25 mouse cellular contexts compared by ENCODE assay signal in genomic region chr2:151927103-151927502, GRCm38 (mm10). TPM values are rescaled to one million over a fixed set of nuclear protein-coding genes. Genes with fewer than 3 reads are reported as not detected.
DNase-seq lines count a peak whose midpoint lies in the region; ATAC-seq lines count a peak whose summit lies in the region.
"Had no signal": no experiment of that assay in that cellular context is flagged by ENCODE, and none has a peak within 500 bp of the region (broad histone marks: within the 10 kb centered on the region; RNA-seq: fewer than 3 reads in every experiment).

No protein-coding gene starts in this region.

- ATAC-seq in intestine, embryonic 16.5 days, result peak; percentile 65
- no peak for ATAC-seq in intestine, embryonic 15.5 days
- peak; percentile 30; the same call in 1 of the 2 replicates for ATAC-seq in liver, embryonic 12.5 days
- ATAC-seq in liver, embryonic 11.5 days (replicated peaks; ENCODE audit: low FRiP score), result no peak
- ATAC-seq in liver, embryonic 13.5 days (ENCODE audit: low read depth), result 0 out of 2 replicates have a peak, but pooled peaks have one; percentile 40
- peak; percentile 66 for ATAC-seq in liver, embryonic 16.5 days (ENCODE audit: low read depth)
- ATAC-seq: activated CD4-positive, CD25-positive, alpha-beta regulatory T cell, adult 4 months; CD4-positive, CD25-positive, alpha-beta regulatory T cell, adult 4 months; forebrain, embryonic 13.5 days; Patski had no signal

- 81% methylated on average over 11 of the region's 11 CpGs for WGBS in intestine, embryonic 16.5 days
- 78% methylated on average over 11 of the region's 11 CpGs for WGBS in intestine, embryonic 15.5 days
- WGBS in liver, embryonic 12.5 days (ENCODE audit: insufficient replicate concordance), result 71% methylated on average over 11 of the region's 11 CpGs
- 79% methylated on average over 11 of the region's 11 CpGs for WGBS in liver, embryonic 11.5 days
- WGBS in liver, embryonic 13.5 days (ENCODE audit: insufficient replicate concordance), result 70% methylated on average over 11 of the region's 11 CpGs
- 70% methylated on average over 11 of the region's 11 CpGs for WGBS in liver, embryonic 16.5 days (ENCODE audit: insufficient replicate concordance)

- no peaks in the 10 kb centered on the region for H3K27me3 ChIP-seq in intestine, embryonic 16.5 days (replicated peaks; ENCODE audit: control insufficient read depth, insufficient read depth, low read length)
- H3K27me3 ChIP-seq in intestine, embryonic 15.5 days (replicated peaks), result 0 out of 2 replicates have a peak, but pooled peaks cover 3% of the 10 kb centered on the region
- no peaks in the 10 kb centered on the region for H3K27me3 ChIP-seq in liver, embryonic 12.5 days (replicated peaks)
- H3K27me3 ChIP-seq in liver, embryonic 11.5 days (replicated peaks; ENCODE audit: control insufficient read depth, insufficient read depth, low read length), result no peaks in the 10 kb centered on the region
- no peaks in the 10 kb centered on the region for H3K27me3 ChIP-seq in liver, embryonic 13.5 days
- H3K27me3 ChIP-seq in liver, embryonic 16.5 days (ENCODE audit: control insufficient read depth, insufficient read depth, low read depth, low read length), result no peaks in the 10 kb centered on the region
- H3K27me3 ChIP-seq: embryonic facial prominence, embryonic 12.5 days; forebrain, embryonic 13.5 days; Patski had no signal

- no peak overlapping the region for H3K4me3 ChIP-seq in intestine, embryonic 16.5 days (ENCODE audit: low read length)
- no peak overlapping the region for H3K4me3 ChIP-seq in intestine, embryonic 15.5 days (replicated peaks)
- H3K4me3 ChIP-seq in liver, embryonic 12.5 days, result no peak overlapping the region
- no peak overlapping the region for H3K4me3 ChIP-seq in liver, embryonic 11.5 days (ENCODE audit: low read depth, low read length)
- no peak overlapping the region for H3K4me3 ChIP-seq in liver, embryonic 13.5 days (replicated peaks)
- no peak overlapping the region for H3K4me3 ChIP-seq in liver, embryonic 16.5 days (ENCODE audit: low read depth, low read length)
- H3K4me3 ChIP-seq: embryonic facial prominence, embryonic 10.5 days; embryonic facial prominence, embryonic 12.5 days; forebrain, embryonic 13.5 days had no signal

- no peak overlapping the region for H3K9ac ChIP-seq in intestine, embryonic 16.5 days (ENCODE audit: low read depth, low read length)
- no peak overlapping the region for H3K9ac ChIP-seq in intestine, embryonic 15.5 days
- no peak overlapping the region for H3K9ac ChIP-seq in liver, embryonic 12.5 days
- no peak overlapping the region for H3K9ac ChIP-seq in liver, embryonic 11.5 days (ENCODE audit: low read depth, low read length)
- H3K9ac ChIP-seq in liver, embryonic 13.5 days, result no peak overlapping the region
- H3K9ac ChIP-seq in liver, embryonic 16.5 days (ENCODE audit: low read depth, low read length), result no peak overlapping the region
- H3K9ac ChIP-seq: embryonic facial prominence, embryonic 12.5 days; forebrain, embryonic 13.5 days had no signal

- DNase-seq in liver, embryonic 11.5 days (ENCODE audit: low spot score), result no peak
- no peak for DNase-seq in liver, embryonic 13.5 days
- DNase-seq in spleen, postnatal 14 days (ENCODE audit: low spot score in 2 of 2), result no peak
- no peak for DNase-seq in frontal cortex, postnatal 25 days (ENCODE audit: low spot score in 2 of 2)
- DNase-seq: adrenal gland, adult 8-10 months; adrenal gland, postnatal 14 days; adrenal gland, postnatal 36 days; B cell, adult 2 months; cerebellum, adult 11-12 months; cerebellum, adult 2 months; cerebellum, adult 9-10 months; cerebellum, postnatal 10 days; cerebellum, postnatal 25 days had no signal

- no peaks in the 10 kb centered on the region for H3K9me3 ChIP-seq in intestine, embryonic 16.5 days (ENCODE audit: control insufficient read depth, low read length)
- no peaks in the 10 kb centered on the region for H3K9me3 ChIP-seq in intestine, embryonic 15.5 days
- no peaks in the 10 kb centered on the region for H3K9me3 ChIP-seq in liver, embryonic 12.5 days (replicated peaks)
- H3K9me3 ChIP-seq in liver, embryonic 11.5 days (ENCODE audit: control insufficient read depth, low read length), result no peaks in the 10 kb centered on the region
- no peaks in the 10 kb centered on the region for H3K9me3 ChIP-seq in liver, embryonic 13.5 days (replicated peaks)
- no peaks in the 10 kb centered on the region for H3K9me3 ChIP-seq in liver, embryonic 16.5 days (replicated peaks; ENCODE audit: control insufficient read depth, low read length)
- H3K9me3 ChIP-seq: embryonic facial prominence, embryonic 10.5 days; embryonic facial prominence, embryonic 12.5 days; forebrain, embryonic 13.5 days; G1E had no signal

- no peaks in the 10 kb centered on the region for H3K36me3 ChIP-seq in intestine, embryonic 16.5 days (ENCODE audit: control insufficient read depth, insufficient read depth, low read length)
- no peaks in the 10 kb centered on the region for H3K36me3 ChIP-seq in intestine, embryonic 15.5 days
- H3K36me3 ChIP-seq in liver, embryonic 12.5 days, result no peaks in the 10 kb centered on the region
- no peaks in the 10 kb centered on the region for H3K36me3 ChIP-seq in liver, embryonic 11.5 days (ENCODE audit: control insufficient read depth, insufficient read depth, low read length)
- H3K36me3 ChIP-seq in liver, embryonic 13.5 days, result no peaks in the 10 kb centered on the region
- H3K36me3 ChIP-seq in liver, embryonic 16.5 days (ENCODE audit: control insufficient read depth, insufficient read depth), result no peaks in the 10 kb centered on the region
- H3K36me3 ChIP-seq: embryonic facial prominence, embryonic 10.5 days; embryonic facial prominence, embryonic 12.5 days; G1E had no signal

- H3K27ac ChIP-seq in intestine, embryonic 16.5 days (ENCODE audit: low read length), result no peak overlapping the region
- no peak overlapping the region for H3K27ac ChIP-seq in intestine, embryonic 15.5 days
- H3K27ac ChIP-seq in liver, embryonic 12.5 days, result no peak overlapping the region
- H3K27ac ChIP-seq in liver, embryonic 11.5 days (ENCODE audit: low read depth, low read length), result no peak overlapping the region
- H3K27ac ChIP-seq in liver, embryonic 13.5 days, result no peak overlapping the region
- H3K27ac ChIP-seq in liver, embryonic 16.5 days (ENCODE audit: low read length), result no peak overlapping the region
- H3K27ac ChIP-seq: embryonic facial prominence, embryonic 10.5 days; embryonic facial prominence, embryonic 12.5 days; forebrain, embryonic 13.5 days had no signal

- no peaks in the 10 kb centered on the region for H3K4me1 ChIP-seq in intestine, embryonic 16.5 days (ENCODE audit: control insufficient read depth, insufficient read depth, low read length)
- no peaks in the 10 kb centered on the region for H3K4me1 ChIP-seq in intestine, embryonic 15.5 days (replicated peaks)
- no peaks in the 10 kb centered on the region for H3K4me1 ChIP-seq in liver, embryonic 12.5 days
- no peaks in the 10 kb centered on the region for H3K4me1 ChIP-seq in liver, embryonic 11.5 days (replicated peaks; ENCODE audit: control insufficient read depth, insufficient read depth, low read length)
- peaks cover 6% of the 10 kb centered on the region; the same call in 1 of the 2 replicates for H3K4me1 ChIP-seq in liver, embryonic 13.5 days (replicated peaks)
- H3K4me1 ChIP-seq in liver, embryonic 16.5 days (ENCODE audit: control insufficient read depth, low read depth, low read length), result peaks cover 3% of the 10 kb centered on the region; the same call in 1 of the 2 replicates
- H3K4me1 ChIP-seq: embryonic facial prominence, embryonic 12.5 days; forebrain, embryonic 13.5 days had no signal

- H3K4me2 ChIP-seq in intestine, embryonic 16.5 days (ENCODE audit: low read depth, low read length), result no peak overlapping the region
- H3K4me2 ChIP-seq in intestine, embryonic 15.5 days (replicated peaks), result no peak overlapping the region
- H3K4me2 ChIP-seq in liver, embryonic 12.5 days, result no peak overlapping the region
- H3K4me2 ChIP-seq in liver, embryonic 11.5 days, result no peak overlapping the region
- no peak overlapping the region for H3K4me2 ChIP-seq in liver, embryonic 13.5 days
- no peak overlapping the region for H3K4me2 ChIP-seq in liver, embryonic 16.5 days (ENCODE audit: low read depth, low read length)
- H3K4me2 ChIP-seq: embryonic facial prominence, embryonic 12.5 days; forebrain, embryonic 13.5 days had no signal

RNA-seq across cellular contexts. Expression of gene Angpt4, which starts 16.1 kb away (rescaled TPM):
- polyA plus RNA-seq in intestine, embryonic 16.5 days (2015; fragmentation: Nextera tagmentation; extraction: Ambion mirVana), result 0.89 and 1.0 TPM in 2 replicates
- 0.63 and 1.1 TPM in 2 replicates for polyA plus RNA-seq in intestine, embryonic 15.5 days (2015; fragmentation: Nextera tagmentation; extraction: Ambion mirVana)
- polyA plus RNA-seq in liver, embryonic 12.5 days (2016; fragmentation: Nextera tagmentation; extraction: Ambion mirVana), result 0.05 and 0.08 TPM in 2 replicates
- polyA plus RNA-seq in liver, embryonic 11.5 days (2014; fragmentation: Nextera tagmentation; extraction: Ambion mirVana), result 0.32 and 0.42 TPM in 2 replicates
- polyA plus RNA-seq in liver, embryonic 13.5 days (2015; fragmentation: Nextera tagmentation; extraction: Ambion mirVana), result 0.06 TPM in 1 of 2 replicates, not detected in the other
- polyA plus RNA-seq in liver, embryonic 16.5 days (2015; fragmentation: Nextera tagmentation; extraction: Ambion mirVana), result 0.06 and 0.11 TPM in 2 replicates
- polyA plus RNA-seq: activated CD4-positive, CD25-positive, alpha-beta regulatory T cell, adult 4 months; CD4-positive, CD25-positive, alpha-beta regulatory T cell, adult 4 months; forebrain, embryonic 11.5 days; forebrain, embryonic 13.5 days; G1E had no signal

RNA-seq across cellular contexts. Expression of gene Fam110a, which starts 52.9 kb away (rescaled TPM):
- 25.7 and 25.9 TPM in 2 replicates for polyA plus RNA-seq in intestine, embryonic 16.5 days (2015; fragmentation: Nextera tagmentation; extraction: Ambion mirVana)
- 22.5 and 23.7 TPM in 2 replicates for polyA plus RNA-seq in intestine, embryonic 15.5 days (2015; fragmentation: Nextera tagmentation; extraction: Ambion mirVana)
- polyA plus RNA-seq in liver, embryonic 12.5 days (2016; fragmentation: Nextera tagmentation; extraction: Ambion mirVana), result 11.1 and 11.8 TPM in 2 replicates
- 15.0 and 17.0 TPM in 2 replicates for polyA plus RNA-seq in liver, embryonic 11.5 days (2014; fragmentation: Nextera tagmentation; extraction: Ambion mirVana)
- 10.9 and 11.2 TPM in 2 replicates for polyA plus RNA-seq in liver, embryonic 13.5 days (2015; fragmentation: Nextera tagmentation; extraction: Ambion mirVana)
- polyA plus RNA-seq in liver, embryonic 16.5 days (2015; fragmentation: Nextera tagmentation; extraction: Ambion mirVana), result 9.2 and 9.6 TPM in 2 replicates

Comparison
In these comparisons a context has a peak if more than half of its experiments do, and no peak if none do; other contexts are left out.
1. ATAC-seq: peak in intestine, embryonic 16.5 days (single experiment), liver, embryonic 12.5 days (single experiment), liver, embryonic 13.5 days (single experiment) and liver, embryonic 16.5 days (single experiment); none in intestine, embryonic 15.5 days (single experiment) and liver, embryonic 11.5 days (single experiment).